Mouse (Mus musculus): ENCODE results near the gene Rasgrf1. TPM values are rescaled to one million over a fixed set of nuclear protein-coding genes. Genes with fewer than 3 reads are reported as not detected.

Gene Rasgrf1
- polyA plus RNA-seq, 1 experiment from 2014 or later = 0.08 TPM

DNA sequence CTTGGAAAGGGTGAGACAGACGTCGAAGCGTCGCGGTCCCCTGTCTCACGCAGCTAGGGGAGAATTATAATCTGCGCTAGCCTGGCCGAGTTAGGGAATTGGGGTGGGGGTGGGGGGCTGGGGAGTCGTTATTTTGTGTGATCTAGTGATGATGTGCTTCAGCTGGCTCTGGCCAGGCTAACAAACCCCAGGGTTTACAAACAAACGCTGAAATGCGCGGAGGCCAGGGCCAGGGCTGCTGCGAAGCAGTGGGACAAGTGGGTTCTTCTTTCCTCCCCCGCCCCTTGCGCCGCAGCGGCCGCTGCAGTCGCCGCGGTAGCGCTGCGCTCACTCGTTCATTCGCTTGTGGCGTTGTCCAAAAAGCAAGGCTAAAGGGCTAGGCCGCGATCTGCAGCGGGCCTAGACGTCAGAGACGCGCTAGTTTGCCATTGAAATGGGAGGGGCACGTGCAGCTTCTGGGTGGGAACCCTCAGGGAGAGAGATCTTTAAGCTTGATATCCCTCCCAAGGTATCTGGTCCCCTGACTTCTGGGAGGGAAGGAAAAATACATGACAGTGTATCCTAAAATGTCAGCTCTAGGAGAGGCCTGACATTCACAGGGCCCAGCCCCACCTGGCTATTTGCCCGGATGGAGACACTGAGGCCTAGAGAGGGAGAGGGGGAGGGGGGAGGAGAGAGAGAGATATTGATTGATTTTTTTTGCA, 1.2 kb downstream of the Rasgrf1 start:
- Histone ChIP-seq H3K27me3 (ENCODE audit: control insufficient read depth, insufficient read depth, low read length) (peaks cover 75% of the 10 kb centered on the region), H3K4me1 (ENCODE audit: control insufficient read depth, insufficient read depth, low read length) (peaks cover 4% of the 10 kb centered on the region), H3K4me2 (ENCODE audit: low read depth, severe bottlenecking) (peak overlapping the region; percentile 86; the same call in 1 of the 2 replicates), H3K27ac (replicated peaks; ENCODE audit: low read depth, low read length) (no peak overlapping the region), H3K36me3 (ENCODE audit: control insufficient read depth, insufficient read depth, low read length) (no peaks in the 10 kb centered on the region), H3K9me3 (ENCODE audit: control insufficient read depth, low read length) (no peaks in the 10 kb centered on the region), H3K9ac (ENCODE audit: low read length) (no peak overlapping the region), H3K4me3 (ENCODE audit: low read depth, low read length) (no peak overlapping the region; the same call in 1 of the 2 replicates)
- no peak for ATAC-seq (ENCODE audit: insufficient number of reproducible peaks, low FRiP score, low TSS enrichment, low read depth)
- peak; percentile 49 for DNase-seq (ENCODE audit: low spot score)
- under 1% methylated on average over 34 of the region's 34 CpGs for WGBS

DNA sequence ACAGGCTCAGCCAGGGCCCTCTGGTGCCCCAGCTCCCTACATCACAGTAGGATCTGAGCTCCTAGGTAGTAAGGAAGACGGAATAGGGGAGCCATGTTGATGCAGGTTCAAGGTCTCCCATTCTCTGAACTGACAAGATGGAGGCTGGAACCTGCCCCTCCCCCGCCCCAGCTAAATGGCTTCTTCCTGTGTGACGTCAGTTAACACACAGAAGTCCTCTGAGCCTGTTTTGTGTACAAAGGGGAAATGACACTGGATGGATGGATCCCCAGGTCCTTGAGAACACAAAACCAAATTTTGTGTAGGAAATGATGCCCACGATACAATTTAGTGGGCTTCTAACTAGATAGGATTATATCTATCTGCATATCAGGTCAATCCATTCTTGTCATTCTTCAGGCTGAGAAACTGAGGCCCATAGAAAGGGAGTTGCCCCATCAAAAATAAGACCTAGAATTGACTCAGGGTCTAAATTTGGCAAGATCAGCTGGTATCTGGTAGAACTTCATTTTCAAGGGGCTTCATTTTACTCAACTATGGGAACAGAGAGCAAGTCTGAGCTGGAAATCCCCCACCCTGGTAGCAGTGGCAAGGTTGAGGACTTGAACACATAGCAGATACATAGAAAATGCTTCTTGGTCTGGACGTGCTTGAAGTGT, 2.3 kb downstream of the Rasgrf1 start:
- no peaks in the 10 kb centered on the region for H3K9me3 ChIP-seq (ENCODE audit: control insufficient read depth, low read length)
- peak; percentile 20 for DNase-seq (ENCODE audit: low spot score)
- 63% methylated on average over 5 of the region's 5 CpGs for WGBS
- no peak overlapping the region for H3K4me3 ChIP-seq (ENCODE audit: low read depth, low read length)
- H3K4me1 ChIP-seq (ENCODE audit: control insufficient read depth, insufficient read depth, low read length) = peaks cover 4% of the 10 kb centered on the region
- no peak for ATAC-seq (ENCODE audit: insufficient number of reproducible peaks, low FRiP score, low TSS enrichment, low read depth)
- no peak overlapping the region for H3K4me2 ChIP-seq (ENCODE audit: low read depth, severe bottlenecking)
- no peak overlapping the region for H3K9ac ChIP-seq (ENCODE audit: low read length)
- H3K27me3 ChIP-seq (ENCODE audit: control insufficient read depth, insufficient read depth, low read length) = peaks cover 68% of the 10 kb centered on the region
- no peaks in the 10 kb centered on the region for H3K36me3 ChIP-seq (ENCODE audit: control insufficient read depth, insufficient read depth, low read length)
- no peak overlapping the region for H3K27ac ChIP-seq (replicated peaks; ENCODE audit: low read depth, low read length)

GRCm38 (mm10) chr9:89913135-89913534, 3.4 kb downstream of the Rasgrf1 start:
- Histone ChIP-seq H3K4me1 (ENCODE audit: control insufficient read depth, insufficient read depth, low read length) (peaks cover 4% of the 10 kb centered on the region), H3K27me3 (ENCODE audit: control insufficient read depth, insufficient read depth, low read length) (peaks cover 58% of the 10 kb centered on the region), H3K27ac (replicated peaks; ENCODE audit: low read depth, low read length) (no peak overlapping the region), H3K4me2 (ENCODE audit: low read depth, severe bottlenecking) (no peak overlapping the region), H3K9me3 (ENCODE audit: control insufficient read depth, low read length) (no peaks in the 10 kb centered on the region), H3K9ac (ENCODE audit: low read length) (no peak overlapping the region), H3K4me3 (ENCODE audit: low read depth, low read length) (no peak overlapping the region), H3K36me3 (ENCODE audit: control insufficient read depth, insufficient read depth, low read length) (no peaks in the 10 kb centered on the region)
- DNase-seq (ENCODE audit: low spot score) (peak; percentile 19), ATAC-seq (ENCODE audit: insufficient number of reproducible peaks, low FRiP score, low TSS enrichment, low read depth) (no peak)
- 54% methylated on average over 4 of the region's 4 CpGs for WGBS

GRCm38 (mm10) chr9:89916471-89916870, 6.8 kb downstream of the Rasgrf1 start:
- Histone ChIP-seq H3K9ac (ENCODE audit: low read length) (no peak overlapping the region), H3K27me3 (ENCODE audit: control insufficient read depth, insufficient read depth, low read length) (peaks cover 26% of the 10 kb centered on the region), H3K4me3 (ENCODE audit: low read depth, low read length) (no peak overlapping the region), H3K4me1 (ENCODE audit: control insufficient read depth, insufficient read depth, low read length) (peaks cover 9% of the 10 kb centered on the region), H3K36me3 (ENCODE audit: control insufficient read depth, insufficient read depth, low read length) (no peaks in the 10 kb centered on the region), H3K27ac (replicated peaks; ENCODE audit: low read depth, low read length) (no peak overlapping the region), H3K4me2 (ENCODE audit: low read depth, severe bottlenecking) (no peak overlapping the region), H3K9me3 (ENCODE audit: control insufficient read depth, low read length) (no peaks in the 10 kb centered on the region)
- 94% methylated on average over 7 of the region's 7 CpGs for WGBS
- DNase-seq (ENCODE audit: low spot score) (no peak), ATAC-seq (ENCODE audit: insufficient number of reproducible peaks, low FRiP score, low TSS enrichment, low read depth) (no peak)

- H3K36me3 ChIP-seq (ENCODE audit: control insufficient read depth, insufficient read depth, low read length) = no peaks in the 10 kb centered on the region
- peaks cover 13% of the 10 kb centered on the region for H3K4me1 ChIP-seq (ENCODE audit: control insufficient read depth, insufficient read depth, low read length)
- ATAC-seq (ENCODE audit: insufficient number of reproducible peaks, low FRiP score, low TSS enrichment, low read depth) (no peak), DNase-seq (ENCODE audit: low spot score) (no peak)
- no peak overlapping the region for H3K4me2 ChIP-seq (ENCODE audit: low read depth, severe bottlenecking)
- H3K27me3 ChIP-seq (ENCODE audit: control insufficient read depth, insufficient read depth, low read length) = peaks cover 17% of the 10 kb centered on the region; the same call in 1 of the 2 replicates
- WGBS = 76% methylated on average over 1 of the region's 1 CpGs
- no peak overlapping the region for H3K4me3 ChIP-seq (ENCODE audit: low read depth, low read length)
- H3K9me3 ChIP-seq (ENCODE audit: control insufficient read depth, low read length) = no peaks in the 10 kb centered on the region
- H3K9ac ChIP-seq (ENCODE audit: low read length) = no peak overlapping the region
- H3K27ac ChIP-seq (replicated peaks; ENCODE audit: low read depth, low read length) = no peak overlapping the region
These were observed 7.7 kb downstream of the Rasgrf1 start for GRCm38 (mm10) chr9:89917431-89917830.

DNA sequence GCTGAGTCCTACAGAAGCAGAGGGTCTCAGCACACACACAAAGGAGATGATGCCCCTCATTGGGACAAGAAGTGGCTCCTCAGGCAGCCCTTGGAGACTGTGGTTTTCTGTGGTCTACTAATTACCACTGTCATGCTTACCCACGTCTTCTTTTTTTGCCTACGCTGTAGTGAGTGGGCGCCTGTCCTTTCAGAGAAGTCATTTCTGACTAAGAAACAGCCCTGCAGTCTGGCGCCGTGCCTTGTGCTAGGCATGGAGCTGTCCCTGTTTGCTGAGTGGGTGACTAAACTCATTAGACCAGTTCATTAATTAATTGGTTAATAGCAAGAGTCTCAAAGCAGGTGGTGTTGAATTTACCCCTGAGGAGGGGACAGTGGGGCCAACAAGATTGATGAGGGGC, 9.1 kb downstream of the Rasgrf1 start:
- no peak overlapping the region for H3K4me2 ChIP-seq (ENCODE audit: low read depth, severe bottlenecking)
- ATAC-seq (ENCODE audit: insufficient number of reproducible peaks, low FRiP score, low TSS enrichment, low read depth) (no peak), DNase-seq (ENCODE audit: low spot score) (no peak)
- peaks cover 13% of the 10 kb centered on the region for H3K4me1 ChIP-seq (ENCODE audit: control insufficient read depth, insufficient read depth, low read length)
- no peak overlapping the region for H3K9ac ChIP-seq (ENCODE audit: low read length)
- WGBS = 81% methylated on average over 5 of the region's 5 CpGs
- no peak overlapping the region for H3K27ac ChIP-seq (replicated peaks; ENCODE audit: low read depth, low read length)
- H3K9me3 ChIP-seq (ENCODE audit: control insufficient read depth, low read length) = no peaks in the 10 kb centered on the region
- H3K4me3 ChIP-seq (ENCODE audit: low read depth, low read length) = no peak overlapping the region
- no peaks in the 10 kb centered on the region for H3K36me3 ChIP-seq (ENCODE audit: control insufficient read depth, insufficient read depth, low read length)
- H3K27me3 ChIP-seq (ENCODE audit: control insufficient read depth, insufficient read depth, low read length) = peaks cover 7% of the 10 kb centered on the region; the same call in 1 of the 2 replicates

- 28% methylated on average over 9 of the region's 9 CpGs for WGBS
- no peak overlapping the region for H3K27ac ChIP-seq (replicated peaks; ENCODE audit: low read depth, low read length)
- peak; percentile 48; the same call in 1 of the 2 replicates for ATAC-seq (ENCODE audit: insufficient number of reproducible peaks, low FRiP score, low TSS enrichment, low read depth)
These were observed 11.4 kb downstream of the Rasgrf1 start for GRCm38 (mm10) chr9:89921121-89921520.

GRCm38 (mm10) chr9:89922666-89923065, 13.0 kb downstream of the Rasgrf1 start:
- Histone ChIP-seq H3K4me3 (ENCODE audit: low read depth, low read length) (no peak overlapping the region), H3K27ac (replicated peaks; ENCODE audit: low read depth, low read length) (no peak overlapping the region), H3K9me3 (ENCODE audit: control insufficient read depth, low read length) (no peaks in the 10 kb centered on the region), H3K27me3 (ENCODE audit: control insufficient read depth, insufficient read depth, low read length) (no peaks in the 10 kb centered on the region), H3K4me2 (ENCODE audit: low read depth, severe bottlenecking) (no peak overlapping the region), H3K9ac (ENCODE audit: low read length) (no peak overlapping the region), H3K4me1 (ENCODE audit: control insufficient read depth, insufficient read depth, low read length) (peaks cover 13% of the 10 kb centered on the region), H3K36me3 (ENCODE audit: control insufficient read depth, insufficient read depth, low read length) (no peaks in the 10 kb centered on the region)
- WGBS = 90% methylated on average over 1 of the region's 1 CpGs
- DNase-seq (ENCODE audit: low spot score) = no peak
- no peak for ATAC-seq (ENCODE audit: insufficient number of reproducible peaks, low FRiP score, low TSS enrichment, low read depth)

More at GRCm38 (mm10) chr9:89921121-89921520, 11.4 kb downstream of the Rasgrf1 start:
- Histone ChIP-seq H3K4me1 (ENCODE audit: control insufficient read depth, insufficient read depth, low read length) (peaks cover 13% of the 10 kb centered on the region), H3K9ac (ENCODE audit: low read length) (no peak overlapping the region), H3K4me2 (ENCODE audit: low read depth, severe bottlenecking) (no peak overlapping the region), H3K4me3 (ENCODE audit: low read depth, low read length) (no peak overlapping the region), H3K9me3 (ENCODE audit: control insufficient read depth, low read length) (no peaks in the 10 kb centered on the region), H3K27me3 (ENCODE audit: control insufficient read depth, insufficient read depth, low read length) (no peaks in the 10 kb centered on the region), H3K36me3 (ENCODE audit: control insufficient read depth, insufficient read depth, low read length) (no peaks in the 10 kb centered on the region)
- DNase-seq (ENCODE audit: low spot score) = peak; percentile 59
